Mouse (Mus musculus) left cerebral cortex, adult 9 months (tissue): ENCODE measurements around the gene Anks1b.

Experiments used
- DNase-seq, 2 experiments: peaks; one replicate each; pipeline ENCODE4 v3.0.0; 2022; ENCODE audit warnings: low spot score in 2 of 2

Gene Anks1b

GRCm38 (mm10) chr10:90953103-90953709 lies 1079.9 kb downstream of the Anks1b start:
- DNase-seq = no peak

DNA sequence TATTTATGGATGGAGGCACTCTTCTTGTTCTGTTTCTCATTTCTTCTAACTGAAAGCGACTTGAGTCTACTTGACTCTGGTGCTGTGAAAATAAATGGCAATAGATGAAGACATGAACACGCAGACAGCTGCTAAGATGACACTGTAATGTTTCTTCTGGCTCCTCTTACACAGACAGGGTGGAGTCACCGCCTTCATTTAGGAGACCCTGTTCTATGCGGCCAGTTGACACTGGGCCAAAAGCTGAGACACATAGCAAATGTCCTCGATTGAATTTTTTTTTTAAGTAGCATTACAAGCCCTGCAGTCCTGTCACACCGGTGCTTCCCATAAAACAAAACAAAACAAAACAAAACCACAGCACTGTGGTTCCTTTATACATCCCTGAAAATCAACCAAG lies 1080.5 kb downstream of the Anks1b start:
- DNase-seq = no peak

- no peak for DNase-seq
These were observed 1087.1 kb downstream of the Anks1b start for GRCm38 (mm10) chr10:90960374-90960773.

DNA sequence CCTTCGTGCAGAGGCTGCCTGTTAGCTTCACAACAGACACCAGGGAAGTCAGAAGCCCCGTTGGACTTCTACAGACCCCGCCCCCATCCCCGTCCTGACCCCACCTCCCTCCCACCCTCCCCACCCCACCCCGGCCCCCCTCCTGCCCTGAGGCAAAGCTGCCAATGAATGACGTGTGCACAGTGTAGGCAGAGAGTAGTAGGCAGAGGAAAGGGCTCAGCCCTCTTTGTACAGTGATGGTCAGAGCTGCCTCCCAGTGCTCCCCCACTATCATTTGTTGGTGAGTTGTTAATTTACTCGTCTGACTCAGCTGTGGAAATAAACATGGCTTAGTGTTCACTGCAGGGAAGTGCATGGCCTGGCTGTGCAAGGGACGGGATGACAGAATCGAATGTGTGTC lies 1091.2 kb downstream of the Anks1b start:
- no peak for DNase-seq

GRCm38 (mm10) chr10:90965671-90966315 lies 1092.5 kb downstream of the Anks1b start:
- DNase-seq = peak in 1 of 2 experiments; percentile 70

DNA sequence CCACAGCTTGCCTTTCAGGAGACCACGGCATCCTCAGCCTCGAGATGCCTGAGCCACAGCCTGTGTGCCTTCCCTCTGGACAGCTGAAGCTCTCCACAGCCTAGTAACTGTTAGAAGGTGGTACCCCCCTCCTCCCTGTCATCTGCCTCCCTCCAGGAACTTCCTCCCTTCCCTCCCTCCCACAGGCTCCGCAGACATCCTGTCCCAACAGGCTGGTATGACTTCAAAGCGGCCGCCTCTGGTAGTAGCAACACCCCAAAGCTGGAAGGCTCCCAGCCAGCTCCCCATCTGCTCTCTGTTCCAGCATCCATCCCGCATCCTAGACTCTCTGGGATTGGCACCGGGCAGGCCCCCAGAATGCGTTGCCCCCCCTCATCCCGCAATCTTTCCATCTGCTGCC lies 1093.5 kb downstream of the Anks1b start:
- peak; percentile 74 to 87 for DNase-seq

GRCm38 (mm10) chr10:90968247-90968646 lies 1094.9 kb downstream of the Anks1b start:
- no peak for DNase-seq

DNA sequence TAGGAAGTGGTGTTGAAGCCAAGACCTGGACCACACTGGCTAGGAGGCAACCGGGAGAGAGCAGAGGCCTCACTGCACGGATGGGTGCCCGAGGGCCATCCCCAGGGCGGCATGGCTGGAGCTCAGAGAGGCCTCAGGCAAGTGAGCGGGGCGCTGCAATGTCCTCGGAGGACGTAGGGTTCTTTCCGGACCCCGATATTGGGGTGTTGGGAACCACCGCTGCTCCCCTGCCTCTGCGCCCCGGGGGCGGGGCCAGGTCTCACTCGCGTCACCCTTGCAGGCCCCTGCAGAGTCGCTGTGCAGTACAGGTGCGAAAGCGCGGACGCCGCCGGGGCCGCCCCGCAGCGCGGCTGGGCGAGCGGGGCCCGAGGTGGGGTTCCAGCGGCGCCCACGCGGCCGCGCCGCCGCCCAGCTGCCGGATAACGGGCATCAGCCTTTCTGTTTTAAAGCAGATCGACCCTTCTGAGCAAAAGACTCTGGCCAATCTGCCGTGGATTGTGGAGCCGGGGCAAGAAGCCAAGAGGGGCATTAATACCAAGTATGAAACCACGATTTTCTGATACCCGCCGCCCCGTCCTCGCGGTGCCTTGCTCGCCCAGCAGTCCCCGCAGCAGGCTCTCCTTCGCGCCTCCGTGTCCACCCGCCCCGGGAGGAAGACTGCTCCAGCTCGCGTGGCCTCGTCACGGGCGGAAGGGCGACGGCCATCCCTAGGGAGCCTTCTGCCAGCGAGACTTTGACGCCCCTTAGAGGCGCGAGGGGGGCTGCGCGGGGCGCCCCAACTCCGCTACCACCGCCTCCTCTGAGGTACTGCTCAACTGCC lies 1096.3 kb downstream of the Anks1b start:
- no peak for DNase-seq

- no peak for DNase-seq
These were observed 1097.3 kb downstream of the Anks1b start for GRCm38 (mm10) chr10:90970560-90970959.

GRCm38 (mm10) chr10:90974084-90974483 lies 1100.8 kb downstream of the Anks1b start:
- DNase-seq = no peak

- no peak for DNase-seq
These were observed 1101.2 kb downstream of the Anks1b start for GRCm38 (mm10) chr10:90974491-90974890.

DNA sequence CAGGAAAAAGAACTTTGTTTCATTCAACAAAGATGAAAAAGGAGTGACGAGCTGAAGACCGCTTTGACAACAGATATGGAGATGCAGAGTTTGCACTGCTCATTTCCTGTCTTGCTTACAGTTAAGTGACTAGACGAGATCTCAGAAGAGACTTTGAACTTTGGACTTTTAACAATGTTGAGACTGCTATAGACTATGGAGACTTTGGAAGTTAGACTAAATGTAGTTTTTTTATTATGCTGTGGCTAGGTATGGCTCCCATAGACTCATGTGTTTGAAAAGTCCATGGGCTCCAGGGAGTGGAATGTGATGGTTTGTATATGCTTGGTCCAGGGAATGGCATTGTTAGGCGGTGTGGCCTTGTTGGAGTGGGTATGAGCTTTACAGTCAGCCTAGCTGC lies 1108.5 kb downstream of the Anks1b start:
- no peak for DNase-seq

DNA sequence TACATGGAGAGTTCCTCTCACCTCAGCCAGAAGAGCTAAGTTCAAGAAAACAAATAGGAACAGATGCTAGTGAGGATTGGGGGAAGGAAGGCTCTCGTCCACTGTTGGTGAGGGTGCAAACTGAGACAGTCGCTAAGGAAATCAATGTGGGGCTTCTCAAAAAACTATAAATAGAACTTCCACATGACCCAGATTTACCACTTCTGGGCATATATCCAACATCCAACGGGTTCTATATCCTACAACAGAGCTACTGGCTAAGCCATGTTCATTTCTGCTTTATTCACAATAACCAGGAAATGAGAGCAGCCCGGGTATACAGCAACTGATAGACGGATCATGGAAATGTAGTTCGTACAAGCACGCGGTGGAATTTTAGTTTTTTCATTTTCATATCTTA lies 1109.7 kb downstream of the Anks1b start:
- DNase-seq = no peak

GRCm38 (mm10) chr10:90990340-90990739 lies 1117.0 kb downstream of the Anks1b start:
- DNase-seq = no peak

DNA sequence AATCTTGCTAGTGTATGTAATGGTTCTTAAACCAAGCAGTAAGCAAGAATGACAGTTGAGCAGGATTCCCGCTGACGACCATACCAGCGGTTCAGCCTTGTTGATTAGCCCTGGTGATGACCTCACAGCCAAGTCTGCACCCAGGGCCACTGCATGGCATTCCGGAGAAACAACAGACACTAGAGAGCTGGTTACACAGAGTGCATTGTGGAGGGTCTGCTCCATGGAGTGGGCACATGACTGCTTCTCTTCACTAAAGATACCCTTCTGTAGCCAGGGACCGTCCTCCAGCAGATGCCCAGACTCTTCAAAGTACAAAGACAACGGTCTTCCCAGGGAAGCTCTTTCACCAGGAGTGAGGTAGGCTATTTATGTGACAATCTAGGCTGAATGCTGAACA lies 1118.9 kb downstream of the Anks1b start:
- no peak for DNase-seq

- DNase-seq = no peak
These were observed 1120.6 kb downstream of the Anks1b start for GRCm38 (mm10) chr10:90993869-90994268.

DNA sequence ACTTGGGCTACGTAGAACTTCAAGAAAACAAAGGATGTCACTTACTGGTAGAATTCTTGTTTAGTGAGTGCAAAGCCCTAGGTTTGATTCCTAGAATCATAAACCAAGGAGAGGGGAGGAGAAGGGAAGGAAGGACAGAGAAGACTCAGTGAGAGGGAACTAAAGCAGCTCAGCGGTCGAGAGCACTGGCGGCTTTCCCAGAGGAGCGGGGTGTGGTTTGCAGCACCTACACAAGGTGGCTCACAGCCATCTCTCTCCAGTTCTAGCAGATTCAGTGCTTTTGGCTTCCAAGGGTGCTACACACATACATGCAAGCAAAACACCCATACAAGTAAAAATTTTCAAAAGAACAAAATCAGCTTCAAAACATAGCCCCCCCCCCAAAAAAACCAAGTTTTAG lies 1126.6 kb downstream of the Anks1b start:
- DNase-seq = peak in 1 of 2 experiments; percentile 64

DNA sequence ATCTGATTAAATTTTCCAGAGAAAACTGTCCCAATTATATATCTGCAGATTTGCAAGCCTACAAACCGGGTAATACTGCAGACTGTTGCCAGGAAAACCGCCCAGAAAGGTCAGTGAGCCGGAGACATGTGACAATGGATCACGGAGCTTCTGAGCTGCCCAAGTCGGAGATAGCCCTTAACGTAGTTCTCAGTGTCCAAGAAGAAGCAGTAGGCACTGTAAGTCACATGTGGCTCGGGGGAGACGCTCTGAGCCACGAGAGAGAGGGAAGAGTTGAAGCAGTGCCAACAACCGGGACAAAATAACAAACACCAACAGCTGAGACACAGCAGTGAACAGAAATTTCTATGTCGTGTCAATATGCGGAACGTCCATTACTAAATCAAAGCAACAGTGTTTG lies 1128.1 kb downstream of the Anks1b start:
- DNase-seq = peak in 1 of 2 experiments; percentile 32

DNA sequence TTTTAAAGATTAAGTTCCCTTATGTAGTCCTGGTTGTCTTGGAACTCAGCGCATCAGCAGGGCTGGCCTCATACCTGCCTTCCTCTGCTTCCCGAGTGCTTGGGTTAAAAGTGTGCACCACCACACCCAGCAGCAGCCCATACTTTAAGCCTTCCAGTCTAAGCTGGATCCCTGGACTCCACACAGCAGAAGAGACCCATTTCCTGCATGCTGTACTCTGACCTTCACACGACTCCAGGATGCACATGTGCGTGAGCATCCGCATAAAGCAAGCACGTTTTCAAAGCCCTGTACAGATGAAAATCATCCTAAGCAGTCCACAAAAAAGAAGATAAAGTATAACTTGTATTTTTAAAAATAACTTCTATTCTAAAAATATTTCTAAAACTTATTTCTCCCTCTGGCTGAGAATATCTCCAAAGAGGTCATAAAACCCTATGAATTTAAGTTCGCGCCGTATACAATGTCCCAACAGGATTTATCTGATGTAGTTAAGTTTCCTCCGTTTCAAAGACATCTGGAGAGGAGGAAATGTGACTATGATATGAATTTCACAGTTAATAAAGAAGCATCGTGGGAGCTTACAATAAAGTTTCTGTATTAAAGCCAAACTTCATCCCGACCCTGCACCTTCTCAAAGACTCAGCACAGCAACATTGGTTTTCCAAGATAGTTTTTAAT lies 1132.7 kb downstream of the Anks1b start:
- no peak for DNase-seq
